Mouse (Mus musculus) bone marrow, adult 2 months (tissue): ENCODE data around the gene Rab4b. TPM values are rescaled to one million over a fixed set of nuclear protein-coding genes. Genes with fewer than 3 reads are reported as not detected.

ENCODE experiments used
- H3K27ac ChIP-seq: fragments of 200-500 bp; 2 replicates; pipeline ENCODE4 v1.5.1; 2012; ENCODE audit warnings: low read depth, mild to moderate bottlenecking, control low read depth, inconsistent platforms, low read length; ENCODE audit not compliant: control insufficient read depth, poor library complexity, insufficient read depth
- H3K4me1 ChIP-seq: fragments of 200-500 bp; 2 replicates; pipeline ENCODE4 v1.6.1; 2011; ENCODE audit warnings: low read length; ENCODE audit not compliant: control insufficient read depth, insufficient read depth
- H3K4me3 ChIP-seq: fragments of 200-500 bp; replicated peaks from 2 replicates; pipeline ENCODE3; 2011; ENCODE audit warnings: mild to moderate bottlenecking, low read depth, low read length, control low read depth; ENCODE audit not compliant: control insufficient read depth
- CTCF ChIP-seq: fragments of 200-500 bp; IDR thresholded peaks from 2 replicates; pipeline ENCODE4 v1.5.1; 2011; ENCODE audit warnings: low read length, control low read depth; ENCODE audit not compliant: control insufficient read depth, insufficient read depth
- POLR2A ChIP-seq: fragments of 200-500 bp; IDR thresholded peaks from 2 replicates; pipeline ENCODE4 v1.6.1; 2011; ENCODE audit warnings: low read depth, mild to moderate bottlenecking, control low read depth, low read length, borderline replicate concordance; ENCODE audit not compliant: control insufficient read depth
- WGBS: fragments of 180-500 bp; shearing (Covaris S2); methylation state at CpG from one replicate; pipeline ENCODE4 v1.1.7; 2018; 5-methylcytosine and 5-hydroxymethylcytosine counted together
- polyA plus RNA-seq: library from polyadenylated mRNA; stranded (reverse); fragments of >200 nt; gene quantifications from 2 replicates; pipeline ENCODE4 v1.2.4, GENCODE M21; 2011; ENCODE audit warnings: low replicate concordance; ENCODE audit not compliant: missing spikeins, insufficient read depth, insufficient read length

Gene Rab4b
- polyA plus RNA-seq, 1 experiment, result 73.7 TPM

DNA sequence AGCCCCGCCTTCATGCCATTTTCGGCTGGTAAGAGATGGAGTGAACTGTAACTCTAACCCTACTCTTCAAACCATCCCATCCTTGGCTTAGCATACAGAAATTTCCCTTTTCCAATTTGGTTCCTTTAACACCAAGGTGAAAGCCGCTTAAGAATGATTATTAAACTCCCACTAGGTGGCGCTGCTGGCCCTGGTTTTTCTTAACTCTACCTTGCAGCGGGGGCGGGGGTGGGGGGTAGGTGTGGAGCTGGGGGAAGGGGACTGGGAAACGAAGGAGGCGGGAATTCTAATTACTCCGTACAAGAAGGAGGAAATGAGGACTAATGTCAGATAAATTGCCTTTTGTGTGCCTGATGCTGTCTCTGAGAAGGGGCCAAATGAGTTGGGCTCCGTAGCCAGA lies 46.1 kb downstream of the Rab4b start:
- TF ChIP-seq CTCF (no peak), POLR2A (no peak)
- WGBS, result 14% methylated on average over 10 of the region's 10 CpGs

DNA sequence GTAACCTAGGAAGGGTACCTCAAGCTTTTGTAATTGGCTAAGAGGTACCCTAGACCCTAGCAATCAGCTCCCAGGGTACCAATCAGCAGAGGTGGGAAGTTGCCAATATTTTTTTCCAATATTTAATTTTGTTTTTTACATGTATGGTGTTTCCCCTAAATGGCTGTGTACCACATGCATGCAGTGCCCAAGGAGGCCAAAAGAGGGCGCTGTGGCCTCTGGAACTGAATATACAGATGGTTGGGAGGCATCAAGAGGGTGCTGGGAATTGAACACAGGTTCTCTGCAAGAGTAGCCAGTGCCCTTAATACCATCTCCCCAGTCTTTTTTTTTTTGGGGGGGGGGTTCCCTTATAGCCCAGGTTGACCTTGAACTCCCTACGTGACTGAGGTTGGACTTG lies 47.3 kb downstream of the Rab4b start:
- no peak overlapping the region for H3K27ac ChIP-seq
- no peak overlapping the region for H3K4me3 ChIP-seq
- TF ChIP-seq CTCF (peak; percentile 19; the same call in 1 of the 2 replicates), POLR2A (no peak)
- no peaks in the 10 kb centered on the region for H3K4me1 ChIP-seq
- WGBS, result 59% methylated on average over 2 of the region's 2 CpGs

More for the DNA sequence above, 46.1 kb downstream of the Rab4b start:
- no peaks in the 10 kb centered on the region for H3K4me1 ChIP-seq
- no peak overlapping the region for H3K4me3 ChIP-seq
- H3K27ac ChIP-seq, result no peak overlapping the region

DNA sequence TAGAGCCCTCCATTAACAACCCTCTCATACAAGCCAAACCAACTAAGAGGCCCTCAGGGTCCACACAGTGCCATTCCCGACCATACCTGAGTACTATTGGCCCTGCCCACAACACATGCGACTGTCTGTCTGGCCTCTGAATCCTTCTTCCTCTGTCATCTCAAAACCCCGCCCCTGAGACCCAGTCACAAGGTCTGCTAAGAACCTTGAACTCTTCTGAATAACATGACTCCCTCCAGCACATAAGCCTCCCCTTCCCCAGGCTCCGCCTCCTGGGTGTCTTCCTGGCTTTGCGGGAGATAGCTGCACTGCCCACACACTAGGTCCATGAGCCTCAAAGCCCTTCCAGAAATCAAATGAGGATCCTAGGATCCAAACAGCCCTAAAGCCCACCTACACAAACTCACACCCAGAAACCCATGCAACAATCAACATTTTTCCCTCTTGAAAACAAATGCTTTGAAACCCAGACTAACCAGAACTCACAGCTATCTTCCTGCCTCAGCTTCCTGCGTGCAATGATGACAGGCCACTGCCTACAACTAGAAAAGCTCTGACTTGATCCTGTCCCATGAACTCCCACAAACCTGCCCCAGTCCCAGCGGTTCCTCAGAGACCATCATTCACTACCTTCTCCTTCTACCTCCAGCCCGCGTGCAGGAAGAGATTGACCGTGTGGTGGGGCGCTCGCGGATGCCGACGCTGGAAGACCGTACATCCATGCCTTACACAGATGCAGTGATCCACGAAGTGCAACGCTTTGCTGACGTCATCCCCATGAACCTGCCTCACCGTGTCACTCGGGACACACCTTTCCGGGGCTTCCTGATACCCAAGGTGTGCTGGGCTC lies 48.0 kb downstream of the Rab4b start:
- WGBS, result 82% methylated on average over 22 of the region's 22 CpGs
- no peak for TF ChIP-seq POLR2A
- TF ChIP-seq CTCF, result no peak
- Histone ChIP-seq H3K4me1 (no peaks in the 10 kb centered on the region), H3K27ac (no peak overlapping the region), H3K4me3 (no peak overlapping the region)

DNA sequence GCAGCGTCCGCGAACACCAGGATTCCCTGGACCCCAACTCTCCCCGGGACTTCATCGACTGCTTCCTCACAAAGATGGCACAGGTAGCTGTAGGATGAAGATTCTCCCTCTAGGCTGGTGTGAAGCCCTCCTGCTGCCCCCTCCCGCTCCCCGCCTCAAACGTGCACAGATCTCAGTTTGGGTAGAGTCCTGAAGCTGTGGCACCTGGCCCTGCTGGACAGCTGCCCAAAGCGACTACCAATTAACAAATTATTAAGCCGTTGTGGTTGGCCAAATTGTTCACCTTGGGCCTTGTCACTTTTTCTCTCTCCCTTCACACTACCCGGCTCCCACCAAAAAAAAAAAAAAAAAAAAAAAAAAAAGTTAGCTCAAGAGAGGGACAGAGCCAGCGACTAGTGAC lies 48.9 kb downstream of the Rab4b start:
- TF ChIP-seq CTCF (no peak), POLR2A (no peak)
- Histone ChIP-seq H3K4me1 (no peaks in the 10 kb centered on the region), H3K4me3 (no peak overlapping the region), H3K27ac (no peak overlapping the region)
- 77% methylated on average over 12 of the region's 12 CpGs for WGBS

DNA sequence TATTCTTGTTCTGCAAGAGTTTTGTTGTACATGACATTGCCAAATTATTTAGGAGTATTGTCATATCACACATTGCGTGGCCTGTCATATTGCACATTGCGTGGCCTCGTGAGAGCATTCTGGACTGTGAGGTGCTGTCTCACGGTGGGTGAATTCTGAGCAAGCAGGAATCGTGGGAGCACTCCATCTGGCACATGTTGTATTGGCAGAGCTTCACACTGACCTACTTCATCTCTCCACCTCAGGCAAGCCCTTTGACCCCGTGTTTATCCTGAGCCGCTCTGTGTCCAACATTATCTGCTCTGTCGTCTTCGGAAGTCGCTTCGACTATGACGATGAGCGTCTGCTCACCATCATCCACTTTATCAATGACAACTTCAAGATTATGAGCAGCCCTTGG lies 49.8 kb downstream of the Rab4b start:
- WGBS, result 87% methylated on average over 13 of the region's 13 CpGs
- Histone ChIP-seq H3K4me1 (no peaks in the 10 kb centered on the region), H3K4me3 (no peak overlapping the region), H3K27ac (no peak overlapping the region)
- TF ChIP-seq CTCF (no peak), POLR2A (no peak)

DNA sequence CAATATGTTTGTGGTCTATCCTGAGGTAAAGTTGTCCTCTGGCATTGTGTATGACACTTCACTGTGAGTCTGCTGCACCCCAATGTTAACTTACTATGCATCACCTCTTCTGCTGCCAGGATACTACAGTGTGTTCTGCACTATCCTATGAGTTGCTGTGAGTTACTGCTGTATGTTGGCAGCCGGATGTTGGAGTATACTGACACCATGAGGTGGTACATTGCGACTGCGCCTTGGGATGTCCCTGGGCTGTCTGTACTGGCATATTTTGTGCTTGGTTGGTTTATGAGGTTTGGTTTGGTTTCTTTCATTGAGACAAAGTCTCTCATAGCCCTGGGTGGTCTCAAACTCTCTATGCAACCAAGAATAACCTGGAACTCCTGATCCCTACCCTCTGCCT lies 50.5 kb downstream of the Rab4b start:
- TF ChIP-seq CTCF, result peak; percentile 46
- TF ChIP-seq POLR2A, result no peak
- WGBS, result 35% methylated on average over 3 of the region's 3 CpGs
- H3K4me3 ChIP-seq, result no peak overlapping the region
- no peak overlapping the region for H3K27ac ChIP-seq
- H3K4me1 ChIP-seq, result no peaks in the 10 kb centered on the region

DNA sequence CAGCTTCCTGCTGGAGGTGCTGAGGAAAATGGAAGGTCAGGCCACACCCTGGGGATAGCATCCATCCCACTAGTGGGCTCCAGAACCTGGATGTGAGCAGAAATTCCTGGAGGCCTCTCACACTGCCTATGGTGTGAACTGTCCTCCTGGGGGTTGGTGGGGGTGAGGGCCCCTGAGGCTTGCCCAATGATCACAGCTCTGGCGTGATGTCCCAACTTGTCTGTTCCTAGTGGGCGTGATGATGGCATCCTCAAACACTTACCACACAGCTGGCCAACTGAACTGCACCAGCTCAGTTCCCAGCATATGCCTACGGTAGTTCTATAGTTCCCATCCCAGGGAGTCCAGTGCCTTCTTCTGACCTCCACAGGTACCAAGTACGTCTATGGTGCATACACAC lies 53.7 kb downstream of the Rab4b start:
- TF ChIP-seq POLR2A, result no peak
- no peak for TF ChIP-seq CTCF
- Histone ChIP-seq H3K4me1 (no peaks in the 10 kb centered on the region), H3K4me3 (no peak overlapping the region), H3K27ac (no peak overlapping the region)
- 61% methylated on average over 4 of the region's 4 CpGs for WGBS

DNA sequence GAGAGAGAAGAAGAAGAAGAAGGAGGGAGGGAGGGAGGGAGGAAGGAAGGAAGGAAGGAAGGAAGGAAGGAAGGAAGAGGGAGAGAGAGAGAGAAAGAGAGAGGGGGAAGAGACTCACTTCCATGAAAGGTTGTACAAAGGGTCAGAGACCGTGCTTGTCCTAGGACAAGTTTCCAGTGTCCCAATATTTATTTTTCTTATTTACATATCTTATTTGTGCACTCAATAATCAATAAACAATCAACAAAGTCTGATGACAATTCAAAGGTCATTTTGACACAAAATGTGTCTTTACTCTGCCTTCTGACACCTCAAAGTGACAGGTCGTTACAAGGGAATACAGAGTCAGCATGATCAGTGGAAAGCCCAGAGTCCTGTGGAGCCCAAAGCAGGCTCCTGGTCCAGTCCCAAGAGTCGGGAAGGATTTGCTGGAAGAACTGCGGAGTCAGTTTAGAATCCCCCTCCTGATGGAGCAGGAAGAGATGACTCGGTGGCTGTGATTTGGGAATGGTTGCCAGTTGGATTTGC lies 54.3 kb downstream of the Rab4b start:
- H3K4me3 ChIP-seq, result no peak overlapping the region
- WGBS, result 68% methylated on average over 5 of the region's 5 CpGs
- no peaks in the 10 kb centered on the region for H3K4me1 ChIP-seq
- no peak overlapping the region for H3K27ac ChIP-seq
- TF ChIP-seq POLR2A (no peak), CTCF (no peak)

DNA sequence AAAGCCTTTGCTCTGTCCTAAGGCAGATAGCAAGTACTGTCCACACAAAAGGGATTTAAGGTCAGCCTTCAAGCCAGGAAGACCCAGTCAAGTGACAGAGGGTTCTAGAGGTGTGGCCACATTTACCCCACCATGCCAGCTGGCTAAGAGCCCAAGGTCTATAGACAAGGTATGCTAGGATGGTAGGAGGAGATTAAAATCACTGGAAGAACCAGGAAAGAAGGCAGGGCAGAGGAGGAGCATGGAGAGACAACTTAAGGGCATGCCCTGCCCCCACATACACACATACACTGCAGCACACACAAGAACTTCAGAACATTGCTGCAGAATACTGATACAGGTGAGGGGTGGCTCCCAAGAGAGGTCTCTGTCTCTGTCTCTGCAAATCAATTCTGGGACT lies 59.0 kb downstream of the Rab4b start, which contains the start of gene Cyp2f2:
Cyp2f2 (plus strand) TSS at position 234 of the 400 bp plus-strand sequence.
- TF ChIP-seq POLR2A, result no peak
- no peak for TF ChIP-seq CTCF
- no peak within 1 kb of the TSS for H3K27ac ChIP-seq
- H3K4me3 ChIP-seq, result no peak within 1 kb of the TSS
- no peaks in the 10 kb centered on the region for H3K4me1 ChIP-seq

Other genes starting within 250 kb of the Rab4b start
- not detected in 2 replicates for gene Cyp2a22, start 239.5 kb downstream of the Rab4b start, polyA plus RNA-seq
- gene Cyp2a12, start 149.8 kb downstream of the Rab4b start, polyA plus RNA-seq, result 0.99 and 2.1 TPM in 2 replicates
- gene Cyp2f2, start 59.0 kb downstream of the Rab4b start, polyA plus RNA-seq, result 2.8 and 4.9 TPM in 2 replicates
- not detected in 2 replicates for gene Cyp2t4, start 25.2 kb downstream of the Rab4b start, polyA plus RNA-seq
- gene Egln2, start 12.1 kb downstream of the Rab4b start, polyA plus RNA-seq, result 50.9 and 92.5 TPM in 2 replicates
- gene Gm21983, start 2.2 kb upstream of the Rab4b start, polyA plus RNA-seq, result not detected in 2 replicates
- not detected in 2 replicates for gene Mia, start 2.3 kb upstream of the Rab4b start, polyA plus RNA-seq
- gene BC024978, start 16.9 kb upstream of the Rab4b start, polyA plus RNA-seq, result 1.6 and 2.5 TPM in 2 replicates
- 99.4 and 100.0 TPM in 2 replicates for gene Snrpa, start 17.4 kb upstream of the Rab4b start, polyA plus RNA-seq
- 0.50 and 2.5 TPM in 2 replicates for gene Itpkc, start 49.8 kb upstream of the Rab4b start, polyA plus RNA-seq
- gene Coq8b, start 54.1 kb upstream of the Rab4b start, polyA plus RNA-seq, result 12.2 and 17.3 TPM in 2 replicates
- 2.4 and 3.2 TPM in 2 replicates for gene Numbl, start 79.5 kb upstream of the Rab4b start, polyA plus RNA-seq
- 1.3 and 5.8 TPM in 2 replicates for gene Ltbp4, start 158.8 kb upstream of the Rab4b start, polyA plus RNA-seq
- 44.6 and 80.0 TPM in 2 replicates for gene Shkbp1, start 177.1 kb upstream of the Rab4b start, polyA plus RNA-seq
- not detected in 2 replicates for gene Gm20479, start 178.5 kb upstream of the Rab4b start, polyA plus RNA-seq